Mouse (Mus musculus) forebrain, postnatal 0 days (tissue): ENCODE results near the gene Ccdc83. TPM values are rescaled to one million over a fixed set of nuclear protein-coding genes. Genes with fewer than 3 reads are reported as not detected.

Experiments used
- ATAC-seq: fragments of 200-750 bp; cut with Nextera tagmentation; 2 replicates; pipeline ENCODE4 v1.8.0; 2017; ENCODE audit warnings: mild to moderate bottlenecking, moderate library complexity
- DNase-seq: peaks from one replicate; pipeline ENCODE4 v3.0.0-alpha.2; 2015
- H3K27ac ChIP-seq: fragments of 300-500 bp; sonication (generic); 2 replicates; pipeline ENCODE4 v1.5.1; 2014; ENCODE audit warnings: low read depth, mild to moderate bottlenecking, antibody characterized with exemption, low read length, moderate library complexity, mixed read lengths
- H3K27me3 ChIP-seq: fragments of 300-500 bp; sonication (generic); 2 replicates; pipeline ENCODE4 v1.6.1; 2014; ENCODE audit warnings: mild to moderate bottlenecking, low read length, mixed read lengths; ENCODE audit not compliant: insufficient read depth
- H3K36me3 ChIP-seq: fragments of 300-500 bp; sonication (generic); 2 replicates; pipeline ENCODE4 v1.6.1; 2014; ENCODE audit warnings: mild to moderate bottlenecking, moderate library complexity; ENCODE audit not compliant: insufficient read depth
- H3K4me1 ChIP-seq: fragments of 300-500 bp; sonication (generic); 2 replicates; pipeline ENCODE4 v1.6.1; 2014; ENCODE audit warnings: antibody characterized with exemption; ENCODE audit not compliant: insufficient read depth
- H3K4me2 ChIP-seq: fragments of 300-500 bp; sonication (generic); 2 replicates; pipeline ENCODE4 v1.6.1; 2014; ENCODE audit warnings: low read depth, mild to moderate bottlenecking, moderate library complexity
- H3K4me3 ChIP-seq: fragments of 300-500 bp; sonication (generic); 2 replicates; pipeline ENCODE4 v1.5.1; 2014; ENCODE audit warnings: low read depth, low read length, mixed read lengths
- H3K9ac ChIP-seq: fragments of 300-500 bp; sonication (generic); 2 replicates; pipeline ENCODE4 v1.6.1; 2014; ENCODE audit warnings: mild to moderate bottlenecking
- H3K9me3 ChIP-seq: fragments of 300-500 bp; sonication (generic); 2 replicates; pipeline ENCODE4 v1.6.1; 2016; ENCODE audit warnings: low read length
- CTCF ChIP-seq: sonication (generic); IDR thresholded peaks from 2 replicates; pipeline ENCODE4 v1.5.1; 2016; ENCODE audit warnings: antibody characterized with exemption, control low read depth, low read depth
- WGBS: fragments of 180-500 bp; shearing (Covaris S2); extraction: QIAGEN DNeasy Blood & Tissue Kit; methylation state at CpG from one replicate; pipeline ENCODE4 v1.1.7; 2014; 5-methylcytosine and 5-hydroxymethylcytosine counted together
- polyA plus RNA-seq: library from polyadenylated mRNA; unstranded; fragments of >200 nt; fragmentation: Nextera tagmentation; extraction: Ambion mirVana; gene quantifications from 2 replicates; pipeline ENCODE4 v1.2.1, GENCODE M21; 2015
- total RNA-seq: library from RNA; depleted of rRNA; stranded (reverse); fragments of >200 nt; gene quantifications from 2 replicates; pipeline ENCODE4 v1.2.3, GENCODE M21; 2014; rRNA removed

The Ccdc83 gene
- total RNA-seq (not detected in 2 replicates), polyA plus RNA-seq (not detected in 2 replicates)

DNA sequence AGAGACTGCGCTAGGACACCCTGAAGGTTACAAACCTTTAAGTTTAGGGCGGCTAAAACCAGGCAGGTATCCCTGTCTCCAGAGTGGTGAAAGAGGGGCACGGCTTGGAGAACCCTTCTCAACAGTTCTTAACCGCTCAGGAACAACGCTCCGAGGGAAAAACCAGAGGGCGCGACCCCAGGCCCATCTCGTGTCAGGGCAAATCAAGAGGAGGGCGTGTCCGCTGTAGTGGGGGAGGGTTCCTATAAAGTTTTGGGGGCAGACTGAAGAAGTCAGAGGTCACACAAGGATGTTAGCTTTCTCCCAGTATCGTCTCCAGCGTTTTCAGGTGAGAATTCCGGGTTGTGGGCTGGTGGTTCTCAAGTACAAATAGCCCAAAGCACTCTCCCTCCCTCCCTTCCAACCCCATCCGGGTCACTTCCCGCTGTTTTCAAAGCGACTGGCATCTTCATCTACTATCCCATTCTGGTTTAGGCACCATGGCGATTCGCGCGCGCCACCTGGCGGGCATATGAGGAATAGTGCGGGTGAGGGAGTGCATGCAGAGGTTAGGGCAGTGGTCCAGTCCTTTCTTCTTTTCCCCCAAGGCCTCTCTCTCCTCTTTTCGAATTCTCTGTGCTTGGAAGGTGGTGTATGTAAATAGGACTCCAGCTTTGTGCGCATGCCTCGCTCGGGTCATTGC lies at the start of gene Ccdc83:
Ccdc83 (minus strand) TSS at position 489 of the 682 bp plus-strand sequence.
- Histone ChIP-seq H3K4me2 (peak within 1 kb of the TSS; percentile 45), H3K9me3 (no peaks in the 10 kb centered on the region), H3K4me1 (0 out of 2 replicates have a peak, but pooled peaks cover 5% of the 10 kb centered on the region), H3K9ac (0 out of 2 replicates have a peak within 1 kb of the TSS, but pooled peaks have one; percentile 15), H3K36me3 (no peaks in the 10 kb centered on the region), H3K27me3 (no peaks in the 10 kb centered on the region), H3K4me3 (peak within 1 kb of the TSS; percentile 16; the same call in 1 of the 2 replicates), H3K27ac (no peak within 1 kb of the TSS)
- ATAC-seq (peak; percentile 87), DNase-seq (peak; percentile 85)
- WGBS: 6% methylated on average over 28 of the region's 28 CpGs
- peak; percentile 98 for TF ChIP-seq CTCF

DNA sequence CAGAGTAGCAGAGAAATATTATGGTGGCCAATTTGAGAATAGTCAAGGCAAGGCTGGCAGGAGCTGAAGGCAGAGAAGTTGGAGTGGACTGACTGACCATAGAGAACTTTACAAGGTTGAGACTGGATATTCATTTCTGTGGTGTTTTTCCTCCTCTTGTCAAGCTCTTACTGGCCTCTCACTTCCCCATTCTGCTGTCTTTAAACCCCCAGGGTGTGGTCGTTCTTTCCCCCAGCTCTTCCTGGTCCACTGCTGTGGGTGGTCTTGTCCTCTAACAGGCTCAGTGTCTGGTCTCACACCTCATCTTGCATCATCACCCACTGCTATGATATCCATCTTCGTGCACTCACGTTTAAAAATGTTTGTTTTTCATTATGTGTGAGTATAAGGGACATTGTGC lies 47.8 kb upstream of the Ccdc83 start:
- DNase-seq (no peak), ATAC-seq (no peak)
- Histone ChIP-seq H3K36me3 (no peaks in the 10 kb centered on the region), H3K4me3 (no peak overlapping the region), H3K4me1 (no peaks in the 10 kb centered on the region), H3K4me2 (no peak overlapping the region), H3K9me3 (no peaks in the 10 kb centered on the region), H3K27ac (no peak overlapping the region), H3K27me3 (no peaks in the 10 kb centered on the region), H3K9ac (no peak overlapping the region)
- TF ChIP-seq CTCF: no peak
- WGBS: 82% methylated on average over 3 of the region's 3 CpGs

DNA sequence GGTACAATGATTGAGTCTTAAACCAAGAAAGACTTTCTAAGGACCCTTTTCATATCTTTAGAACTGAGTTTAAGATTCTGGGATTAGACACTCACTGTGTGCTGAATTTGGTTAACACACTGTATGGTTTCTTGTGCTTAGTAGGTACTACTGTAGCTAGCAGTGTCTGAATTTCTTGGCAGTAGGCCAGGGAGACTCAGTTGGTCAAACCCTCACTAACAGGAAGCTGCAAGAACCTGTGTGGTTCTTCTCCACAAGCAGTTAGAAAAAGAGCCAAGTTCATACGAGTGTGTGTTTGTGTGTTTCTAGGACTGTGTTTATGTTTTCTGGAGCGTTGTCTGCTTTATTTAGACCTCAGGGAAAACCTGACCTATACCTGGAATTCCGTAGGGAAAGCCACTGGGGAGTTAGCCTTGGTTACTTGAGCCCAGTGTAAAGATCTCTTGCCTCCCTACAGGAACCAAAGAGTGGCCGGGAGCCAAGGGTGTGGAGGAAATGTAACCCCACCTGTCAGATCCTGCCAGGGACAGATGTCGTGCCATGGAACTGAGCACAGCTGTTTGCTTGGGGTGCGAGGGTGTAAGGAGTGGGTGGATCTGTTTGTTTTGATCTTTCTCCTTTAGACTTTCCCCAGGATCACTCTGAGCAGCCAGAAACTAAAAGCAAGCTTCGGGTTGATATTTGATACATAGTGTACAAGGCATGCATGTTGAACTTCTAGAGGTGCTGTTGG lies 46.7 kb upstream of the Ccdc83 start:
- no peaks in the 10 kb centered on the region for H3K36me3 ChIP-seq
- H3K27me3 ChIP-seq: no peaks in the 10 kb centered on the region
- DNase-seq (no peak), ATAC-seq (no peak)
- no peaks in the 10 kb centered on the region for H3K4me1 ChIP-seq
- H3K27ac ChIP-seq: no peak overlapping the region
- no peak overlapping the region for H3K4me2 ChIP-seq
- H3K4me3 ChIP-seq: no peak overlapping the region
- no peak overlapping the region for H3K9ac ChIP-seq
- no peak for TF ChIP-seq CTCF
- 80% methylated on average over 7 of the region's 7 CpGs for WGBS
- H3K9me3 ChIP-seq: no peaks in the 10 kb centered on the region

DNA sequence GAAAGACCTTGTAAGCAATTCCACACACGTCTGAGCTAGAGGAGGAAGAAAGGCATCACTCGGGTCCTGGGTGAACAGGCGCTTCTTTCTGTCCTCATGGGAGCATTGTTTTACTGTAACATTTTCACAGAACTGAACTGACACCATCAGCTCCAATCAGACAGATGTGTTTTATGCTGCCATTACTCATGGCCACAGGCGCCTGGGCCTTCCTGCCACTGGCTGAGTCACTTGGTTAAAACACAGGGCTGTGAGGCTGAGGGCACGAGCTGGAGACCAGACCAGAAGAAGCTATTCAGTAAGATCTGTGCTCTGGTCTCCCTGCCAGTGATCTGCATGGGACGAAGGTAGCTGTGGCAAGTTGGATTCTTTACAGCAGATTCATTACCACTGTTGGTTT lies 42.4 kb upstream of the Ccdc83 start:
- Histone ChIP-seq H3K9me3 (no peaks in the 10 kb centered on the region), H3K27me3 (peaks cover 3% of the 10 kb centered on the region; the same call in 1 of the 2 replicates), H3K27ac (no peak overlapping the region), H3K36me3 (no peaks in the 10 kb centered on the region), H3K4me1 (no peaks in the 10 kb centered on the region), H3K9ac (no peak overlapping the region), H3K4me3 (no peak overlapping the region), H3K4me2 (no peak overlapping the region)
- DNase-seq (no peak), ATAC-seq (no peak)
- 76% methylated on average over 6 of the region's 6 CpGs for WGBS
- no peak for TF ChIP-seq CTCF

DNA sequence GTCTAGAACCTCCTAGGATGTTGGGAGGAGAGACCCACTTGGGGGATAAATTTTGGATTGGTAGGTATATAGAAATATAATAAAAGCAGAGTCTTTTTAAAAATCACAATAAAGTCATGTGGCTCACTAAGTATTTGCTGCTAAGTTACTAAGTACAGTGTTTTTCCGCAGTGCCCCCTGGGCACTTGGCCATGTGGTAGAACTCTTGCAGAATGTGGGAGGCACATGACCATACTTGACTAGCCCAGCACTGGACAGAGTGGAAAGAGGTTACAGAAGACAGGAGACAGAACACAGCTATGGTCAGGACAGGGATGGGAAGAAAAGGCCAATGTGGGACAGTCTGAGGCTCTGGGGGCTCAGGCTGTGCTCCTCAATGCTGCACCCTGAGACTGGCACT lies 41.4 kb upstream of the Ccdc83 start:
- Histone ChIP-seq H3K4me3 (no peak overlapping the region), H3K4me2 (no peak overlapping the region), H3K36me3 (no peaks in the 10 kb centered on the region), H3K27me3 (peaks cover 3% of the 10 kb centered on the region; the same call in 1 of the 2 replicates), H3K9me3 (no peaks in the 10 kb centered on the region), H3K9ac (no peak overlapping the region), H3K4me1 (no peaks in the 10 kb centered on the region), H3K27ac (no peak overlapping the region)
- no peak for TF ChIP-seq CTCF
- 80% methylated on average over 1 of the region's 1 CpGs for WGBS
- ATAC-seq (no peak), DNase-seq (no peak)

DNA sequence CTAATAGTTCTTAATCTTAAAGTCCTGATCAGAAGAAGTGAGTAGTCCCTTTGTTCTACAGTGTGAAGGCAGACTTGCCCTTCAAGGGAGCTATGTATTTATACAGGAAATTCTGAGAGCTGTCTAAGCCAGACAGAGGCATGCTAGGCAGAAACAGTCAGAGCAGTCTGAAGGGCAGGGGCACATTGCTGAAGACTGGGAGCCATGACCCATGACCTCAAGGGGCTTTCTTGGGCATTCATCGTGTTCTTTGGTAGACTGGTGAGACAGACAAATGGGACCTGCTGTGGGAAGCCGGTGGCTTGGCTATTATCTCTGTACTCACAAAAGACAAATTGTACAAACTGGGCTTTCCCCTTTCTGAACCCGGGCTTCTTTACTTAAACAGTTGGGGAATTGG lies 40.5 kb upstream of the Ccdc83 start:
- Histone ChIP-seq H3K27me3 (peaks cover 3% of the 10 kb centered on the region; the same call in 1 of the 2 replicates), H3K9ac (no peak overlapping the region), H3K36me3 (no peaks in the 10 kb centered on the region), H3K27ac (no peak overlapping the region), H3K4me2 (no peak overlapping the region), H3K9me3 (no peaks in the 10 kb centered on the region), H3K4me1 (no peaks in the 10 kb centered on the region), H3K4me3 (no peak overlapping the region)
- DNase-seq (no peak), ATAC-seq (no peak)
- TF ChIP-seq CTCF: no peak
- WGBS: 5% methylated on average over 3 of the region's 3 CpGs
